Mouse (Mus musculus) midbrain, embryonic 16.5 days (tissue): ENCODE data around the gene Dnajb9. TPM values are rescaled to one million over a fixed set of nuclear protein-coding genes. Genes with fewer than 3 reads are reported as not detected.

Experiments used
- ATAC-seq: fragments of 200-750 bp; cut with Nextera tagmentation; 2 replicates; pipeline ENCODE4 v1.8.0; 2017; ENCODE audit warnings: moderate TSS enrichment
- H3K27ac ChIP-seq: fragments of 300-500 bp; sonication (generic); 2 replicates; pipeline ENCODE4 v1.5.1; 2014; ENCODE audit warnings: mild to moderate bottlenecking, low read length, mixed read lengths
- H3K27me3 ChIP-seq: fragments of 300-500 bp; sonication (generic); 2 replicates; pipeline ENCODE4 v1.6.1; 2014; ENCODE audit warnings: low read depth, low read length, mixed read lengths; ENCODE audit not compliant: control insufficient read depth, insufficient read depth
- H3K36me3 ChIP-seq: fragments of 300-500 bp; sonication (generic); 2 replicates; pipeline ENCODE4 v1.6.1; 2014; ENCODE audit warnings: mild to moderate bottlenecking, low read length, moderate library complexity, mixed read lengths; ENCODE audit not compliant: control insufficient read depth, insufficient read depth
- H3K4me1 ChIP-seq: fragments of 300-500 bp; sonication (generic); 2 replicates; pipeline ENCODE4 v1.6.1; 2014; ENCODE audit warnings: mild to moderate bottlenecking, low read length, mixed read lengths; ENCODE audit not compliant: control insufficient read depth, insufficient read depth
- H3K4me2 ChIP-seq: fragments of 300-500 bp; sonication (generic); 2 replicates; pipeline ENCODE4 v1.6.1; 2014; ENCODE audit warnings: mild to moderate bottlenecking, low read length, mixed read lengths
- H3K4me3 ChIP-seq: fragments of 300-500 bp; sonication (generic); 2 replicates; pipeline ENCODE4 v1.5.1; 2014; ENCODE audit warnings: low read depth, mild to moderate bottlenecking, low read length, moderate library complexity, mixed read lengths
- H3K9ac ChIP-seq: fragments of 300-500 bp; sonication (generic); 2 replicates; pipeline ENCODE4 v1.6.1; 2014; ENCODE audit warnings: low read depth, low read length, mixed read lengths
- H3K9me3 ChIP-seq: fragments of 300-500 bp; sonication (generic); replicated peaks from 2 replicates; pipeline ENCODE4 v1.6.1; 2014; ENCODE audit warnings: mild to moderate bottlenecking, low read length, mixed read lengths; ENCODE audit not compliant: control insufficient read depth, poor library complexity, severe bottlenecking
- WGBS: fragments of 180-500 bp; shearing (Covaris S2); extraction: QIAGEN DNeasy Blood & Tissue Kit; methylation state at CpG from one replicate; pipeline ENCODE4 v1.1.7; 2014; 5-methylcytosine and 5-hydroxymethylcytosine counted together
- polyA plus RNA-seq: library from polyadenylated mRNA; unstranded; fragments of >200 nt; fragmentation: Nextera tagmentation; extraction: Ambion mirVana; gene quantifications from 2 replicates; pipeline ENCODE4 v1.2.1, GENCODE M21; 2015

Gene Dnajb9
- polyA plus RNA-seq = 35.4 and 36.6 TPM in 2 replicates

DNA sequence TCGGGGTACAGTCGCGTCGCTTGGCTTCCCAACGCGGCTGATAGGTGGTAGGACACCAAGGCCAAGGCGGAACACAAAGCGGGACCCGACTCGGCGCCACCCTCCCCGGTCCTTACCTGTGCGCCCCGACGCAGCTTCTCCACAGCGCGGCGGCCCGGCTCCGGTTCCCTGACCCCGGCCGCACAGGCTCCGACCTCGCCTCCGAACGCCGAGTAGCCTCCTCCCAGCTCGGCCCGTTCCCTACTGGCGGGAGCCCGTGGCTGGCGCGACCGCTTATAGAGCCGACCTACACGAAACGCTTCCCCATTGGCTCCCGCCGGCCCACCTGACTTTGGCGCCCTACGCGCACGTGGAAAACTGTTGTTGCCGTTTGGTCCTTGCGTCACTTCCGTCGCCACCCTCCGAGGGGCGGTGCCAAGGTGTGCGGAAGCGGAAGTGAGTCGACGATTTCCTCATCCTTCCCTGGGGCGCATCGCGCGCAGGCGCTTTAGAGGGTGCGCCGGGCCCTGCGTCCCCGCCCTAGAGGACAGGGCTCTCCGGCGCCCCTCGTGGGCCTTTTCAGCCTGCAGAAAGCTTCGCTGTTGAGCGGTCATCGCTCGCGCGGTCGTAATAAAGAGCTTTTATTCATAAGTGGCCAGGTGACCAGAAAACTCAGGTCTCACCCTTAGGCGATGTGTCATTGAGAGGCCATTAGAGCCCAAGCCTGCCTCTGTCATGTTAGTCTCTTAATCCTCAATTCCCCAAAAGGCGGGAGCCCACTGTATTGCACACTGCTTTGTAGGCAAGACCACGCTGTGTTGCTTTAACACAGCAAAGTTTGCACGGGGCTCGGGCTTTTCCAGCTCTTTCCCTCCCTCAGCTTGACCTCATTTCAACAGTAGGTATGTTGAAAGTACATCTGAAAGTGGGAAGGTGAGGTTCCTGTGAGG is at the start of gene Dnajb9:
Dnajb9 (minus strand) TSS at position 503 of the 929 bp plus-strand sequence.
- peaks cover 5% of the 10 kb centered on the region; the same call in 1 of the 2 replicates for H3K36me3 ChIP-seq
- H3K4me3 ChIP-seq = peak within 1 kb of the TSS; percentile 100
- peak; percentile 99 for ATAC-seq
- H3K9ac ChIP-seq = peak within 1 kb of the TSS; percentile 84
- no peaks in the 10 kb centered on the region; the same call in 1 of the 2 replicates for H3K27me3 ChIP-seq
- H3K27ac ChIP-seq = peak within 1 kb of the TSS; percentile 89
- H3K4me2 ChIP-seq = peak within 1 kb of the TSS; percentile 95
- H3K9me3 ChIP-seq = no peaks in the 10 kb centered on the region
- under 1% methylated on average over 77 of the region's 77 CpGs for WGBS
- peaks cover 11% of the 10 kb centered on the region for H3K4me1 ChIP-seq

GRCm38 (mm10) chr12:44248309-44248977 is 38.3 kb upstream of the Dnajb9 start:
- Histone ChIP-seq H3K9me3 (no peaks in the 10 kb centered on the region), H3K4me1 (no peaks in the 10 kb centered on the region), H3K36me3 (no peaks in the 10 kb centered on the region), H3K4me2 (no peak overlapping the region), H3K27me3 (no peaks in the 10 kb centered on the region), H3K27ac (no peak overlapping the region), H3K9ac (no peak overlapping the region), H3K4me3 (no peak overlapping the region)
- ATAC-seq = no peak; the same call in 1 of the 2 replicates
- 73% methylated on average over 9 of the region's 9 CpGs for WGBS

- Histone ChIP-seq H3K4me2 (no peak overlapping the region), H3K27me3 (no peaks in the 10 kb centered on the region), H3K9me3 (no peaks in the 10 kb centered on the region), H3K4me3 (no peak overlapping the region), H3K9ac (no peak overlapping the region), H3K4me1 (no peaks in the 10 kb centered on the region), H3K27ac (no peak overlapping the region), H3K36me3 (no peaks in the 10 kb centered on the region)
- WGBS = 85% methylated on average over 3 of the region's 3 CpGs
- no peak for ATAC-seq
These were observed 35.6 kb upstream of the Dnajb9 start for GRCm38 (mm10) chr12:44245739-44246138.

DNA sequence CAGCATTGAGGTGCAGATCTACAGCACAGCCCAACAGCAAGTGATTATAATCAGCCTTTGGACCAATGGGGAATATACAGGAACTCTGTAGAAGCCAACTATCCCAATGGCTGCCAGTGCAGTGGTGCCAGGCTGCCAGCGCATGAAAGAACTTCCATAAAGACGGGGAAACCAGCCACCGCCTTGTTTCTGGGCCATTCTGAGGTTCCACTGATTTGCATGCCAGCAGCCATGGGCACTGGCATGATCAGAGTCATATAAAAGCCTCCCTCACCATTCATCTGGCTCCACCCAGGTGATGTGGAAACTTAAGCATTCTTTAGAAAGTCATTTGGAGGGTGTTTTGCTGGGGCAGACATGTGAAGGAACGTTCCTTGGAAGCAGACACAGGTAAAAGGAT is 32.3 kb upstream of the Dnajb9 start:
- no peak for ATAC-seq
- no peaks in the 10 kb centered on the region for H3K27me3 ChIP-seq
- no peak overlapping the region for H3K9ac ChIP-seq
- no peaks in the 10 kb centered on the region for H3K36me3 ChIP-seq
- no peaks in the 10 kb centered on the region for H3K9me3 ChIP-seq
- H3K4me3 ChIP-seq = no peak overlapping the region
- no peaks in the 10 kb centered on the region for H3K4me1 ChIP-seq
- no peak overlapping the region for H3K27ac ChIP-seq
- WGBS = 91% methylated on average over 4 of the region's 4 CpGs
- no peak overlapping the region for H3K4me2 ChIP-seq

DNA sequence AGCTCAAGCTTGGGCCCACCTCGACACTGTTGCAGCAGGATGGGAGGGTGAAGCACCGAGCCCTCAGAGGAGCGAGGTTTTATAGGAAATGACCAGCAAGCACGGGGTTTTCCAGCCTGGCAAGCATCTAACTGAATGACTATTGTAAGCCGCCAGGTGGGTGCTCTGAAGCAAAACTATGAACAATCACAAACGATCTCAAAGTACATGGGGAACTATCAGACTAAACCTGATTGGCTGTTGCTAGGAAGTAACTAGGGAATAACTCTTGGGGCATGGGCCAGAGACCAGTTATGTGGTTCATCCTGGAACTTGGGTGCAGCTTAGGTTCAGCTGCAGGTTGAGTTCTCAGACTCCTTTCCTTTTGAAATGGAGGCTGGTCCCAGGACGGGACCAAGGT is 31.0 kb upstream of the Dnajb9 start:
- Histone ChIP-seq H3K4me1 (no peaks in the 10 kb centered on the region), H3K9me3 (no peaks in the 10 kb centered on the region), H3K27me3 (no peaks in the 10 kb centered on the region), H3K27ac (no peak overlapping the region), H3K4me2 (no peak overlapping the region), H3K4me3 (no peak overlapping the region), H3K9ac (no peak overlapping the region), H3K36me3 (no peaks in the 10 kb centered on the region)
- ATAC-seq = no peak
- WGBS = 64% methylated on average over 7 of the region's 7 CpGs

GRCm38 (mm10) chr12:44224650-44225049 is 14.5 kb upstream of the Dnajb9 start:
- no peaks in the 10 kb centered on the region for H3K4me1 ChIP-seq
- H3K27me3 ChIP-seq = no peaks in the 10 kb centered on the region
- no peak overlapping the region for H3K4me2 ChIP-seq
- H3K9me3 ChIP-seq = no peaks in the 10 kb centered on the region
- 76% methylated on average over 3 of the region's 3 CpGs for WGBS
- no peak for ATAC-seq
- no peaks in the 10 kb centered on the region for H3K36me3 ChIP-seq
- no peak overlapping the region for H3K27ac ChIP-seq
- no peak overlapping the region for H3K4me3 ChIP-seq
- no peak overlapping the region for H3K9ac ChIP-seq

GRCm38 (mm10) chr12:44223044-44223443 is 12.9 kb upstream of the Dnajb9 start:
- H3K4me1 ChIP-seq = no peaks in the 10 kb centered on the region
- H3K4me2 ChIP-seq = no peak overlapping the region
- 60% methylated on average over 3 of the region's 3 CpGs for WGBS
- no peaks in the 10 kb centered on the region for H3K27me3 ChIP-seq
- H3K4me3 ChIP-seq = no peak overlapping the region
- ATAC-seq = no peak
- no peak overlapping the region for H3K9ac ChIP-seq
- H3K36me3 ChIP-seq = no peaks in the 10 kb centered on the region
- no peak overlapping the region for H3K27ac ChIP-seq
- no peaks in the 10 kb centered on the region for H3K9me3 ChIP-seq

GRCm38 (mm10) chr12:44221651-44222356 is 11.7 kb upstream of the Dnajb9 start:
- Histone ChIP-seq H3K27me3 (no peaks in the 10 kb centered on the region), H3K9me3 (no peaks in the 10 kb centered on the region), H3K4me3 (peak overlapping the region; percentile 73), H3K9ac (peak overlapping the region; percentile 78), H3K36me3 (no peaks in the 10 kb centered on the region), H3K4me2 (peak overlapping the region; percentile 73), H3K4me1 (no peaks in the 10 kb centered on the region), H3K27ac (no peak overlapping the region)
- peak; percentile 60; the same call in 1 of the 2 replicates for ATAC-seq
- under 1% methylated on average over 84 of the region's 89 CpGs for WGBS
